Mouse (Mus musculus): ENCODE results near the gene Pde10a. TPM values are rescaled to one million over a fixed set of nuclear protein-coding genes. Genes with fewer than 3 reads are reported as not detected.
A peak's percentile ranks its signal among the peaks of the same experiment; 100 is the strongest.

The Pde10a gene
- polyA plus RNA-seq, 1 experiment from 2014 or later: 1.7 TPM

GRCm38 (mm10) chr17:8799296-8799731 is 274.1 kb downstream of the Pde10a start:
- no peaks in the 10 kb centered on the region for H3K9me3 ChIP-seq (replicated peaks)
- H3K36me3 ChIP-seq: no peaks in the 10 kb centered on the region
- H3K4me2 ChIP-seq: 0 out of 2 replicates have a peak overlapping the region, but pooled peaks have one; percentile 74
- H3K27me3 ChIP-seq (replicated peaks): peaks cover 75% of the 10 kb centered on the region
- ATAC-seq: no peak
- no peak overlapping the region for H3K27ac ChIP-seq
- H3K9ac ChIP-seq: no peak overlapping the region
- H3K4me1 ChIP-seq: peaks cover 23% of the 10 kb centered on the region
- no peak overlapping the region for H3K4me3 ChIP-seq
- 3% methylated on average over 10 of the region's 10 CpGs for WGBS (ENCODE audit: insufficient replicate concordance)

- ATAC-seq: no peak
- 2% methylated on average over 15 of the region's 15 CpGs for WGBS (ENCODE audit: insufficient replicate concordance)
- Histone ChIP-seq H3K27me3 (replicated peaks) (peaks cover 82% of the 10 kb centered on the region), H3K4me1 (peaks cover 23% of the 10 kb centered on the region), H3K36me3 (no peaks in the 10 kb centered on the region), H3K27ac (no peak overlapping the region), H3K4me3 (peak overlapping the region; percentile 54; the same call in 1 of the 2 replicates), H3K9ac (no peak overlapping the region), H3K4me2 (peak overlapping the region; percentile 74; the same call in 1 of the 2 replicates), H3K9me3 (replicated peaks) (no peaks in the 10 kb centered on the region)
These were observed 274.8 kb downstream of the Pde10a start for GRCm38 (mm10) chr17:8799914-8800420.

GRCm38 (mm10) chr17:8800478-8801082 is 275.4 kb downstream of the Pde10a start:
- peak; percentile 30; the same call in 1 of the 2 replicates for ATAC-seq

GRCm38 (mm10) chr17:8801083-8801854 is 276.1 kb downstream of the Pde10a start:
- Histone ChIP-seq H3K36me3 (no peaks in the 10 kb centered on the region), H3K4me1 (peaks cover 23% of the 10 kb centered on the region), H3K27ac (peak overlapping the region; percentile 54), H3K27me3 (replicated peaks) (peaks cover 84% of the 10 kb centered on the region), H3K9ac (peak overlapping the region; percentile 39), H3K9me3 (replicated peaks) (no peaks in the 10 kb centered on the region), H3K4me3 (peak overlapping the region; percentile 54), H3K4me2 (peak overlapping the region; percentile 74)
- WGBS (ENCODE audit: insufficient replicate concordance): under 1% methylated on average over 37 of the region's 72 CpGs
- ATAC-seq: peak; percentile 71

More at GRCm38 (mm10) chr17:8800478-8801082, 275.4 kb downstream of the Pde10a start:
- Histone ChIP-seq H3K4me1 (peaks cover 23% of the 10 kb centered on the region), H3K36me3 (no peaks in the 10 kb centered on the region), H3K9me3 (replicated peaks) (no peaks in the 10 kb centered on the region), H3K4me2 (peak overlapping the region; percentile 74), H3K27me3 (replicated peaks) (peaks cover 82% of the 10 kb centered on the region), H3K9ac (peak overlapping the region; percentile 14; the same call in 1 of the 2 replicates), H3K4me3 (peak overlapping the region; percentile 54), H3K27ac (0 out of 2 replicates have a peak overlapping the region, but pooled peaks have one; percentile 54)
- under 1% methylated on average over 46 of the region's 53 CpGs for WGBS (ENCODE audit: insufficient replicate concordance)

- ATAC-seq: 0 out of 2 replicates have a peak, but pooled peaks have one; percentile 9
- peaks cover 23% of the 10 kb centered on the region for H3K4me1 ChIP-seq
- under 1% methylated on average over 31 of the region's 31 CpGs for WGBS (ENCODE audit: insufficient replicate concordance)
These were observed 276.6 kb downstream of the Pde10a start for GRCm38 (mm10) chr17:8801855-8802104.

GRCm38 (mm10) chr17:8802161-8802888 is 277.2 kb downstream of the Pde10a start:
- 2% methylated on average over 33 of the region's 33 CpGs for WGBS (ENCODE audit: insufficient replicate concordance)
- H3K36me3 ChIP-seq: no peaks in the 10 kb centered on the region
- H3K4me3 ChIP-seq: peak overlapping the region; percentile 54
- H3K4me1 ChIP-seq: peaks cover 23% of the 10 kb centered on the region
- H3K9ac ChIP-seq: peak overlapping the region; percentile 39
- peaks cover 88% of the 10 kb centered on the region for H3K27me3 ChIP-seq (replicated peaks)
- H3K27ac ChIP-seq: no peak overlapping the region
- no peak for ATAC-seq
- H3K9me3 ChIP-seq (replicated peaks): no peaks in the 10 kb centered on the region
- H3K4me2 ChIP-seq: peak overlapping the region; percentile 74

More at GRCm38 (mm10) chr17:8801855-8802104, 276.6 kb downstream of the Pde10a start:
- no peaks in the 10 kb centered on the region for H3K9me3 ChIP-seq (replicated peaks)
- H3K4me2 ChIP-seq: peak overlapping the region; percentile 74
- H3K27me3 ChIP-seq (replicated peaks): peaks cover 87% of the 10 kb centered on the region
- H3K27ac ChIP-seq: no peak overlapping the region
- H3K4me3 ChIP-seq: peak overlapping the region; percentile 54
- no peaks in the 10 kb centered on the region for H3K36me3 ChIP-seq
- H3K9ac ChIP-seq: peak overlapping the region; percentile 39

GRCm38 (mm10) chr17:8802889-8803799 is 278.0 kb downstream of the Pde10a start:
- H3K27me3 ChIP-seq (replicated peaks): peaks cover 90% of the 10 kb centered on the region
- no peak for ATAC-seq
- 11% methylated on average over 27 of the region's 27 CpGs for WGBS (ENCODE audit: insufficient replicate concordance)
- H3K36me3 ChIP-seq: no peaks in the 10 kb centered on the region
- H3K9me3 ChIP-seq (replicated peaks): no peaks in the 10 kb centered on the region
- no peak overlapping the region for H3K9ac ChIP-seq
- peak overlapping the region; percentile 54 for H3K4me3 ChIP-seq
- H3K4me2 ChIP-seq: peak overlapping the region; percentile 74
- H3K4me1 ChIP-seq: peaks cover 18% of the 10 kb centered on the region; the same call in 1 of the 2 replicates
- H3K27ac ChIP-seq: no peak overlapping the region

- 28% methylated on average over 3 of the region's 3 CpGs for WGBS (ENCODE audit: insufficient replicate concordance)
- H3K9ac ChIP-seq: no peak overlapping the region
- ATAC-seq: no peak
- H3K4me2 ChIP-seq: no peak overlapping the region
- no peaks in the 10 kb centered on the region for H3K9me3 ChIP-seq (replicated peaks)
- H3K27ac ChIP-seq: no peak overlapping the region
- no peaks in the 10 kb centered on the region for H3K36me3 ChIP-seq
- peaks cover 66% of the 10 kb centered on the region for H3K27me3 ChIP-seq (replicated peaks)
- H3K4me3 ChIP-seq: no peak overlapping the region
- H3K4me1 ChIP-seq: peaks cover under 1% of the 10 kb centered on the region; the same call in 1 of the 2 replicates
These were observed 282.2 kb downstream of the Pde10a start for GRCm38 (mm10) chr17:8807345-8807744.

GRCm38 (mm10) chr17:8809771-8810170 is 284.6 kb downstream of the Pde10a start:
- WGBS (ENCODE audit: insufficient replicate concordance): 53% methylated on average over 6 of the region's 6 CpGs
- no peaks in the 10 kb centered on the region for H3K36me3 ChIP-seq
- H3K4me3 ChIP-seq: no peak overlapping the region
- H3K9ac ChIP-seq: no peak overlapping the region
- no peak overlapping the region for H3K4me2 ChIP-seq
- H3K27me3 ChIP-seq (replicated peaks): peaks cover 42% of the 10 kb centered on the region
- 0 out of 2 replicates have a peak, but pooled peaks cover 4% of the 10 kb centered on the region for H3K4me1 ChIP-seq
- no peaks in the 10 kb centered on the region for H3K9me3 ChIP-seq (replicated peaks)
- no peak for ATAC-seq
- no peak overlapping the region for H3K27ac ChIP-seq

GRCm38 (mm10) chr17:8810201-8810600 is 285.0 kb downstream of the Pde10a start:
- H3K27me3 ChIP-seq (replicated peaks): peaks cover 37% of the 10 kb centered on the region
- no peak overlapping the region for H3K4me2 ChIP-seq
- 77% methylated on average over 8 of the region's 8 CpGs for WGBS (ENCODE audit: insufficient replicate concordance)
- H3K4me1 ChIP-seq: 0 out of 2 replicates have a peak, but pooled peaks cover 4% of the 10 kb centered on the region
- no peak for ATAC-seq
- H3K9ac ChIP-seq: no peak overlapping the region
- H3K9me3 ChIP-seq (replicated peaks): no peaks in the 10 kb centered on the region
- no peaks in the 10 kb centered on the region for H3K36me3 ChIP-seq
- no peak overlapping the region for H3K27ac ChIP-seq
- H3K4me3 ChIP-seq: no peak overlapping the region
